Mouse (Mus musculus): ENCODE results near the gene Syt6. TPM values are rescaled to one million over a fixed set of nuclear protein-coding genes. Genes with fewer than 3 reads are reported as not detected.

Syt6 gene
- polyA plus RNA-seq, 1 experiment from 2014 or later = 0.36 TPM

Small RNAs within 50 kb of the gene (microRNA-seq; reads per million reads assigned to microRNA genes)
- not detected for gene Gm25325

Other genes starting within 250 kb of the Syt6 start
- 0.06 and 0.25 TPM in 2 replicates for gene Atg4a-ps, start 70.8 kb downstream of the Syt6 start, polyA plus RNA-seq (2015; fragmentation: Nextera tagmentation; extraction: Ambion mirVana)
- gene Olfml3, start 162.8 kb downstream of the Syt6 start, polyA plus RNA-seq (2015; fragmentation: Nextera tagmentation; extraction: Ambion mirVana) = 71.8 and 79.7 TPM in 2 replicates
- gene Gm10964, start 164.1 kb downstream of the Syt6 start, polyA plus RNA-seq (2015; fragmentation: Nextera tagmentation; extraction: Ambion mirVana) = not detected in 2 replicates
- 10.4 and 10.8 TPM in 2 replicates for gene Hipk1, start 216.3 kb downstream of the Syt6 start, polyA plus RNA-seq (2015; fragmentation: Nextera tagmentation; extraction: Ambion mirVana)
- gene Dclre1b, start 234.2 kb downstream of the Syt6 start, polyA plus RNA-seq (2015; fragmentation: Nextera tagmentation; extraction: Ambion mirVana) = 23.2 and 24.6 TPM in 2 replicates
- gene Ap4b1, start 234.3 kb downstream of the Syt6 start, polyA plus RNA-seq (2015; fragmentation: Nextera tagmentation; extraction: Ambion mirVana) = 21.7 and 23.4 TPM in 2 replicates
- gene Gm43064, start 234.3 kb downstream of the Syt6 start, polyA plus RNA-seq (2015; fragmentation: Nextera tagmentation; extraction: Ambion mirVana) = 0.64 and 0.73 TPM in 2 replicates

All from limb, embryonic 15.5 days (tissue).